Mouse (Mus musculus) hindbrain, embryonic 12.5 days (tissue): ENCODE measurements at regions not wholly inside any gene's neighbourhood (a gene's known extent, or its start where the extent isn't known, plus 50 kb on each side); places are given as distances from the start of the nearest gene placed in this dataset.
"Not testable (repeated sequence)": the region's sequence is repeated elsewhere in the genome, so short reads cannot be mapped to it uniquely, and the experiment has no call there.

Source experiments
- ATAC-seq: fragments of 200-750 bp; cut with Nextera tagmentation; 2 replicates; pipeline ENCODE4 v1.8.0; 2017; ENCODE audit warnings: moderate TSS enrichment; ENCODE audit not compliant: low FRiP score
- H3K27ac ChIP-seq: fragments of 300-500 bp; sonication (generic); 2 replicates; pipeline ENCODE4 v1.5.1; 2016; ENCODE audit warnings: mild to moderate bottlenecking
- H3K27me3 ChIP-seq: fragments of 300-500 bp; sonication (generic); 2 replicates; pipeline ENCODE4 v1.6.1; 2016; ENCODE audit warnings: mild to moderate bottlenecking
- H3K36me3 ChIP-seq: fragments of 300-500 bp; sonication (generic); 2 replicates; pipeline ENCODE4 v1.6.1; 2016; ENCODE audit warnings: mild to moderate bottlenecking
- H3K4me1 ChIP-seq: fragments of 300-500 bp; sonication (generic); 2 replicates; pipeline ENCODE4 v1.6.1; 2016
- H3K4me2 ChIP-seq: fragments of 300-500 bp; sonication (generic); replicated peaks from 2 replicates; pipeline ENCODE4 v1.6.1; 2016; ENCODE audit warnings: mild to moderate bottlenecking
- H3K4me3 ChIP-seq: fragments of 300-500 bp; sonication (generic); 2 replicates; pipeline ENCODE4 v1.5.1; 2016; ENCODE audit warnings: mild to moderate bottlenecking
- H3K9ac ChIP-seq: fragments of 300-500 bp; sonication (generic); 2 replicates; pipeline ENCODE4 v1.6.1; 2016; ENCODE audit warnings: mild to moderate bottlenecking, moderate library complexity
- H3K9me3 ChIP-seq: fragments of 300-500 bp; sonication (generic); replicated peaks from 2 replicates; pipeline ENCODE4 v1.6.1; 2016; ENCODE audit warnings: mild to moderate bottlenecking
- WGBS: fragments of 180-500 bp; shearing (Covaris S2); methylation state at CpG from one replicate; pipeline ENCODE4 v1.1.7; 2016; 5-methylcytosine and 5-hydroxymethylcytosine counted together

- Histone ChIP-seq H3K27me3 (no peaks in the 10 kb centered on the region), H3K4me3 (no peak overlapping the region), H3K4me2 (no peak overlapping the region), H3K27ac (no peak overlapping the region), H3K36me3 (no peaks in the 10 kb centered on the region), H3K4me1 (no peaks in the 10 kb centered on the region), H3K9ac (no peak overlapping the region), H3K9me3 (no peaks in the 10 kb centered on the region)
- ATAC-seq = no peak
- 98% methylated on average over 4 of the region's 4 CpGs for WGBS
These were observed 64.8 kb downstream of the Ptchd3 start for GRCm38 (mm10) chr11:121894801-121895200.

- H3K4me1 ChIP-seq, H3K27ac ChIP-seq, H3K36me3 ChIP-seq, H3K4me3 ChIP-seq, H3K27me3 ChIP-seq, H3K9me3 ChIP-seq, ATAC-seq, H3K9ac ChIP-seq, H3K4me2 ChIP-seq: not testable (repeated sequence)
- 73% methylated on average over 6 of the region's 6 CpGs for WGBS
These were observed 74.3 kb downstream of the Ptchd3 start for GRCm38 (mm10) chr11:121904393-121904792.

- not testable (repeated sequence) for ATAC-seq, H3K4me3 ChIP-seq, H3K36me3 ChIP-seq, H3K9me3 ChIP-seq, H3K27ac ChIP-seq, H3K9ac ChIP-seq, H3K27me3 ChIP-seq, H3K4me1 ChIP-seq
- WGBS = 90% methylated on average over 10 of the region's 10 CpGs
- H3K4me2 ChIP-seq = peak overlapping the region; percentile 35; the same call in 1 of the 2 replicates
These were observed 94.6 kb downstream of the Ptchd3 start for GRCm38 (mm10) chr11:121924631-121925030.

- not testable (repeated sequence) for H3K4me1 ChIP-seq, H3K36me3 ChIP-seq, H3K27me3 ChIP-seq, H3K27ac ChIP-seq, ATAC-seq, H3K9ac ChIP-seq, H3K9me3 ChIP-seq, H3K4me3 ChIP-seq
- H3K4me2 ChIP-seq = peak overlapping the region; percentile 35; the same call in 1 of the 2 replicates
- WGBS = 39% methylated on average over 15 of the region's 16 CpGs
These were observed 95.0 kb downstream of the Ptchd3 start for GRCm38 (mm10) chr11:121925043-121925442.

GRCm38 (mm10) chr11:121951726-121952125, 121.7 kb downstream of the Ptchd3 start:
- not testable (repeated sequence) for H3K4me3 ChIP-seq, ATAC-seq, H3K27me3 ChIP-seq, H3K27ac ChIP-seq, H3K9ac ChIP-seq, H3K4me2 ChIP-seq, H3K36me3 ChIP-seq, H3K9me3 ChIP-seq, H3K4me1 ChIP-seq
- WGBS = 75% methylated on average over 6 of the region's 6 CpGs

GRCm38 (mm10) chr11:121956367-121957235, 126.6 kb downstream of the Ptchd3 start:
- not testable (repeated sequence) for ATAC-seq, H3K27me3 ChIP-seq, H3K9ac ChIP-seq, H3K27ac ChIP-seq, H3K9me3 ChIP-seq, H3K36me3 ChIP-seq, H3K4me1 ChIP-seq
- WGBS = 8% methylated on average over 20 of the region's 20 CpGs
- Histone ChIP-seq H3K4me2 (peak overlapping the region; percentile 50), H3K4me3 (peak overlapping the region; percentile 25)

GRCm38 (mm10) chr11:121958735-121959134, 128.7 kb downstream of the Ptchd3 start:
- H3K27me3 ChIP-seq, H3K27ac ChIP-seq, H3K4me2 ChIP-seq, H3K4me3 ChIP-seq, H3K9me3 ChIP-seq, H3K9ac ChIP-seq, ATAC-seq, H3K4me1 ChIP-seq, H3K36me3 ChIP-seq: not testable (repeated sequence)
- 79% methylated on average over 5 of the region's 5 CpGs for WGBS

- H3K27me3 ChIP-seq, H3K4me2 ChIP-seq, ATAC-seq, H3K27ac ChIP-seq, H3K9me3 ChIP-seq, H3K4me3 ChIP-seq, H3K36me3 ChIP-seq, H3K9ac ChIP-seq, H3K4me1 ChIP-seq: not testable (repeated sequence)
These were observed 134.1 kb downstream of the Ptchd3 start for GRCm38 (mm10) chr11:121964111-121964510.

- H3K36me3 ChIP-seq, H3K4me2 ChIP-seq, H3K27ac ChIP-seq, H3K9me3 ChIP-seq, ATAC-seq, H3K4me3 ChIP-seq, H3K27me3 ChIP-seq, H3K4me1 ChIP-seq, H3K9ac ChIP-seq: not testable (repeated sequence)
- 3% methylated on average over 1 of the region's 1 CpGs for WGBS
These were observed 135.9 kb downstream of the Ptchd3 start for GRCm38 (mm10) chr11:121965911-121966310.
